Mouse (Mus musculus): Measurements from ENCODE around the gene Rmi1.
A peak's percentile ranks its signal among the peaks of the same experiment; 100 is the strongest.
"Not testable (repeated sequence)": the region's sequence is repeated elsewhere in the genome, so short reads cannot be mapped to it uniquely, and the experiment has no call there.

Rmi1 gene

GRCm38 (mm10) chr13:58402003-58402743 lies at the start of gene Rmi1:
Gene Rmi1, plus strand, starts transcription at chr13:58402248.
- DNase-seq (ENCODE audit: low read depth, low spot score): peak; percentile 98

GRCm38 (mm10) chr13:58352996-58353395 lies 49.1 kb upstream of the Rmi1 start:
- no peak for DNase-seq (ENCODE audit: low read depth, low spot score)

GRCm38 (mm10) chr13:58358629-58359303 lies 43.3 kb upstream of the Rmi1 start, which contains the start of gene Kif27:
Gene Kif27, minus strand, starts transcription at chr13:58359122.
- peak; percentile 94 for DNase-seq (ENCODE audit: low read depth, low spot score)

GRCm38 (mm10) chr13:58359304-58359653 lies 42.8 kb upstream of the Rmi1 start:
- no peak for DNase-seq (ENCODE audit: low read depth, low spot score)

- no peak for DNase-seq (ENCODE audit: low read depth, low spot score)
These were observed 37.5 kb upstream of the Rmi1 start for GRCm38 (mm10) chr13:58364353-58365175.

GRCm38 (mm10) chr13:58365179-58365578 lies 36.9 kb upstream of the Rmi1 start:
- DNase-seq (ENCODE audit: low read depth, low spot score): not testable (repeated sequence)

GRCm38 (mm10) chr13:58366373-58366772 lies 35.7 kb upstream of the Rmi1 start:
- no peak for DNase-seq (ENCODE audit: low read depth, low spot score)

GRCm38 (mm10) chr13:58367641-58368040 lies 34.4 kb upstream of the Rmi1 start:
- peak; percentile 70 for DNase-seq (ENCODE audit: low read depth, low spot score)

GRCm38 (mm10) chr13:58368835-58369234 lies 33.2 kb upstream of the Rmi1 start:
- DNase-seq (ENCODE audit: low read depth, low spot score): no peak

GRCm38 (mm10) chr13:58372278-58373152 lies 29.5 kb upstream of the Rmi1 start:
- DNase-seq (ENCODE audit: low read depth, low spot score): no peak

- DNase-seq (ENCODE audit: low read depth, low spot score): no peak
These were observed 28.9 kb upstream of the Rmi1 start for GRCm38 (mm10) chr13:58373153-58373470.

GRCm38 (mm10) chr13:58384371-58384770 lies 17.7 kb upstream of the Rmi1 start:
- no peak for DNase-seq (ENCODE audit: low read depth, low spot score)

GRCm38 (mm10) chr13:58384779-58385546 lies 17.1 kb upstream of the Rmi1 start, which contains the start of gene 2210016F16Rik:
Gene 2210016F16Rik, minus strand, starts transcription at chr13:58385225.
- peak; percentile 60 for DNase-seq (ENCODE audit: low read depth, low spot score)

GRCm38 (mm10) chr13:58385547-58385920 lies 16.5 kb upstream of the Rmi1 start:
- DNase-seq (ENCODE audit: low read depth, low spot score): peak; percentile 38

- peak; percentile 78 for DNase-seq (ENCODE audit: low read depth, low spot score)
These were observed 14.1 kb upstream of the Rmi1 start for GRCm38 (mm10) chr13:58387948-58388347.

- no peak for DNase-seq (ENCODE audit: low read depth, low spot score)
These were observed 13.7 kb upstream of the Rmi1 start for GRCm38 (mm10) chr13:58388379-58388778.

GRCm38 (mm10) chr13:58389324-58389951 lies 12.6 kb upstream of the Rmi1 start:
- DNase-seq (ENCODE audit: low read depth, low spot score): no peak

GRCm38 (mm10) chr13:58394392-58394791 lies 7.7 kb upstream of the Rmi1 start:
- not testable (repeated sequence) for DNase-seq (ENCODE audit: low read depth, low spot score)

- DNase-seq (ENCODE audit: low read depth, low spot score): no peak
These were observed 4.4 kb upstream of the Rmi1 start for GRCm38 (mm10) chr13:58397651-58398050.

GRCm38 (mm10) chr13:58400576-58400975 lies 1.5 kb upstream of the Rmi1 start:
- DNase-seq (ENCODE audit: low read depth, low spot score): no peak
